Mouse (Mus musculus) c-Kit-positive CD71-positive TER-119-negative erythroid progenitor cells, embryonic 14.5 days (primary cell): ENCODE data around the gene Liph.
"Not testable (repeated sequence)": the region's sequence is repeated elsewhere in the genome, so short reads cannot be mapped to it uniquely, and the experiment has no call there.

Experiments
- DNase-seq: peaks from one replicate; pipeline ENCODE4 v3.0.0-alpha.2; 2013; ENCODE audit warnings: low read depth

Liph gene

GRCm38 (mm10) chr16:21995304-21995703, at the start of gene Liph:
TSS of gene Liph (minus strand) at chr16:21995663.
- no peak for DNase-seq

DNA sequence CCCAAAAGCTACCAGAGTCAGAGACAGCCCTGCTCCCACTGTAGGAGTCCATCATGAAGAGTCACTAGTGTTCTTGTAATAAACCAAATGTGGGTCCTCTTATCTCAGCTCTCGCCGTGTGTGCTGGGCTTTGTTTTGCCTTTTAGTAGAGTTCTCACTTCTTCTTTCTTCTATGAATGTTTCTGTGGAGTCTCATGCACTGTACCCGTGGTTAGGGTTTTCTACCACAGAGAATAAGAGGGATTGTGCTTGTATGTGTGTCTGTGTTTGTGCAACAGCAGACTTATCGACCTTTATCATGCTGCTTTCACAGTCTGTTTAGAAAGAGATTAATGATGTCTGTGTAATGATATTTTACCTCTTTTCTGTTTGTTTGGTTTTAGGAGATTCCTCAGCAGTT, 48.4 kb upstream of the Liph start:
- DNase-seq: no peak

GRCm38 (mm10) chr16:22039978-22040377, 44.5 kb upstream of the Liph start:
- no peak for DNase-seq

GRCm38 (mm10) chr16:22038554-22038953, 43.1 kb upstream of the Liph start:
- DNase-seq: no peak

- no peak for DNase-seq
Observed at GRCm38 (mm10) chr16:22027474-22027873, 32.0 kb upstream of the Liph start.

- DNase-seq: no peak
Observed at GRCm38 (mm10) chr16:22022122-22022521, 26.7 kb upstream of the Liph start.

DNA sequence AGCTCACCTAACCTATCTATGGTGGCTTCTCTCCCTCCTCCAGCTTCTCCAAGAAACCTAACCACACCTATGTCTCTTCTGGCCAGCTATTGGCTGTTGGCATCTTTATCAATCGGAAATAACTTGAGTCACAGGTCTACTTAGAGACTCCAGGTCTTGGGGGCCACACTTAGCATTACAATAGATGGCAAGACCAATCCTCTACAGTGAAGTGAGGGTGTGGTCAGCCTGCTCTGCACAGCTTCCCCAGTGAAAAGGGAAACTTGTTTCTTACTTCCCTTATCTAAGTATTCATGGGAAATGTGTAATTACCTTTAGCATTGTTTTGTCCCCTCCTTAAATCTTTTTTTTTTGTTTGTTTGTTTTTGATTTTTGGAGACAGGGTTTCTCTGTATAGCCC, 20.1 kb upstream of the Liph start:
- DNase-seq: no peak

DNA sequence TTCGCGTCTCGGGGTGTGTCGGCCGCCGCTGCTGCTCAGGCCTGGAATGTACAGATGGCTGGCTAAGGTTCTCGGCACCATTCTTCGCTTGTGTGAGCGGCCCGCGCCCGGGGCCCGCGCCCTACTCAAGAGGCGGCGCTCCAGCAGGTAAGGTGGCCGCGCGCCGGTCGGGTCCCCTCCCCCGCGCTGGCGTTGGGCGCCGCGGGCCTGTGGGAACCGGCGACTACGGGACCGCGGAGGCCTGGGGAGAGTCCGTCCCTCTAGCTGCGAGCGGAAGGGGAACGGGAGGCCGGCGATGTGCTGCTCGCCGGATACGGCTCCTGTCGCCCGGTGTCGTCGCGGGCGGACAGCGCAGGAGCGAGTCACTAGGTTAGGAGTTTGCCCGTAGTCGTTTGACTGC, 14.1 kb upstream of the Liph start:
- no peak for DNase-seq

DNA sequence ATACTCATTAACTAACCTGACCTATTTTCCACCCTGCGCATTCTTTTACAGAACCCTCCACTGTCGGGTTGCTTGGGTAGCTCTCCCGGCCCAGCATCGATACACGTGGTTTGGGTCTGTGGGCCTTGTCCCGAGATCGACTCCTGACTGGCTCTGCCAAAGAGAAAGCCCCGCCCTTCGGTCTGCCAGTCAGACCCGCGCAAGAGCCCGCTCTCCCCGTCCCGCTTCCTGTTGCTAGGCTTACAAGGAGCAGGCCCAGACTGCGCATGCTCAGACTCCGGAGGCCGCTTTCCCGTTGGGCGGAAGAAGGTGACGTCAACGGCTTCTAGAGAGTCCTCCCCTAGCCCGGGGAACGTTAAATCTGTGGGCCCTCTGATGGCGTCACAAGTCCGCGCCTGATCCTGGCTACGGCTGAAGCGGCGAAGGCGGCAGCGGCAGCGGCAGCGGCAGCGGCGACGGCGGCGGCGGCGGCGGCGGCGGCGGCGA, 13.7 kb upstream of the Liph start, which contains the start of gene Senp2:
Senp2 (plus strand) TSS at position 386 of the 486 bp plus-strand sequence.
- peak; percentile 100 for DNase-seq

- no peak for DNase-seq
Observed at GRCm38 (mm10) chr16:22001606-22002005, 6.1 kb upstream of the Liph start.

GRCm38 (mm10) chr16:22001172-22001571, 5.7 kb upstream of the Liph start:
- DNase-seq: no peak

DNA sequence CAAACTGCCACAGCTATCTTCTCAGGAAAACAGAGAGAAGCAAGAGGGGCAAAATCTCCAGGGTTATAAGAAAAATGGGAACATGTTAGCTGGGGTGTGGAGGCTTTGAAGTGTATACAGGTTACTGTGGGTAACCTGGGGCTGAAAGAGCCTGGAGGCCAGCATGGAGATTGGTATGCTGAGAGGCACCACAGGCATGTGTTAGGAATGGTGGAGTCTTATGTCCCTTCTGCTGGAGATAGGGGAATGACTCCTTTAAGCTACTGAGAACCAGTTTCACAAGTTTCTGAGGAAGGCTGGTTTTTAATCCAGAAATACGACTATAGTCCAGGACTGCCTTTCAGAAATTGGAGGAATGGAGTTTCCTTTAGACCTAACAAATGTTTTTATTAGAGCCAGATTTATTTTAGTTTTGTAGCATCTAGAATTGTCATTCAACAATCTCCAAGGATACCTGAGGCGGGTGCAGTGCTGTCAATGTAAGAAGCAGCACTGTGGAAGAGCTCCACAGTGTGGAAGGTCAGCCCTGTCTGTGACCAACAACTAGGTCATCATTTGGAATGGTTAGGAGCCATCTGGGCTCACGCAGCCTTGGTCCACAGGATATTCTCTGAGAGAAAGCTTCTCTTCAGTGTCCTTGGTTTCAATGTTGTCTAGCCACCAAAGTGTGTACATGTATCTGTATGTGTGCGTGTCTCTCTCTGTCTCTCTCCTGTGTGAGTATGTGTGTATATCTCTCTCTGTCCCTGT, 4.7 kb upstream of the Liph start:
- no peak for DNase-seq

DNA sequence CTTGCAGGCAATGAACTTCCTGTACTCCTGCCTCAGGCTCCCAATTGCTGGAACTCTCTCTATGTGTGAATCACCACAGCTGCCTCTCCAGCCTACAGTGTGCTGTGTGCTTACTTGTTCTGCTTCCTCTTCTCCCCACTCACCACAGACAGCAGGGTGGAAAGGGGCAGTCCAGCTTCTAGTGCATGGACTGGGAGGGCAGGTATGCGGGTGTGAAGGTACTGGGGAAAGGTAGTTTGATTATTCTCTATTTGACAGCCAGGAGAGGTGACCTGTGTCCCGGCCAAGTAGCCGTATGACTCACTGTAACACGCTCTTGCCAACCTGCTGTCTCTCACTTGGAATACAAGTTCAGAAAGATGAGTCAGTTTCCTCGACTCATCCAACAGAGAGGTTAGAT, 2.6 kb upstream of the Liph start:
- DNase-seq: no peak

DNA sequence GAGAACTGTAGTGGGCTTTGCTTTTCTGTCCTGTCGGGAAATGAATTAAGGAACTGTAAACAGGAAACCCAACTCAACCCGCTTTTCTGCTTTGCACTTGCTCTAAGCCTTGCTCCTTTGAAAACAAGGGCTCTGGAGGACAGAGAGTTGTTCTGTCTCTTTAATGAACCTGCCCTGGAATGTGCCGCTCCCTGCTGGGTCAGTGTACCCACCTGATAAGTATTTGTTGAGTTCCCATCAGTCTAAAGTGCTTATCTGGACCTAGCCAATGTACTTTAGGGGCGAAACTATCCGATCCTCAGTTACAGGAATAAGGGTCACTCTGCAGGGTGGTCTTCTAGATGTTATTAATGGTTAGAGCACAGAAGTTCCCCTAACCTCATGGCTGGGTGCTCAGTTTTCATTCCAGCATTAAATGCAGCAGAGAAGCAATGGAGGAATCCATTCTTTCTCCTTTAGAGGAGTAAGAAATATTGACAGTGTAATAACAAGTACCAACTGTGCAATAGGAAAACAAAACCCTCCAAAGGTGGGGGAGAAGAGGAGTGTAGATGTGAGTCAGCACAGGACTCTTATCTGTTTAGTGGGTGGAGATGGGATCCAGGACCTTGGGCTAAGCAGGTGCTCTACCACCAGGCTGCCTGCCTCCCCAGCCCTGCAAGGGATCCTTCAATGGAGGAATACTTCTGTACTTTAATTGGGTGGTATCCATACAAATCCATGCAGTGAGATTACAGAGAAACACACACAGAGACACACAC, 1.6 kb upstream of the Liph start:
- no peak for DNase-seq

GRCm38 (mm10) chr16:21996402-21996801, 939 bp upstream of the Liph start:
- DNase-seq: no peak

DNA sequence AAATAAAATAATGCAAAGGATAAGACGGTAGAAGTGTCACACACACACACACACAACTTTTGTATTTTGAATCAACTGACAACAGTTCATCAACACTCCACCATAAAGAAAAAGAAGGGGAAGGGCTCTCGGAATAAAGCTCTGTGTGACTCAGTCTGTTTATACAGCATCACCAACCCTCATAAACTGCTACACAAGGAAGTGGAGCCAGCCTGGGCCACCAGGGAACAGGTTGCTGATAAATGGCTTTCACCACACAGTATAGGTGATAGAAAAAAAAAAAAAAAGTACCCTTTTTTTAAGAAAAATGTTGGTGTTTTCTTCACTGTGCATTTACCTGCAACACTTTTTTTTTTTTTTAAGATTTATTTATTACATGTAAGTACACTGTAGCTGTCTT, 3.7 kb downstream of the Liph start:
- no peak for DNase-seq

- not testable (repeated sequence) for DNase-seq
Observed at GRCm38 (mm10) chr16:21990893-21991292, 4.6 kb downstream of the Liph start.

GRCm38 (mm10) chr16:21987956-21988355, 7.5 kb downstream of the Liph start:
- DNase-seq: no peak

DNA sequence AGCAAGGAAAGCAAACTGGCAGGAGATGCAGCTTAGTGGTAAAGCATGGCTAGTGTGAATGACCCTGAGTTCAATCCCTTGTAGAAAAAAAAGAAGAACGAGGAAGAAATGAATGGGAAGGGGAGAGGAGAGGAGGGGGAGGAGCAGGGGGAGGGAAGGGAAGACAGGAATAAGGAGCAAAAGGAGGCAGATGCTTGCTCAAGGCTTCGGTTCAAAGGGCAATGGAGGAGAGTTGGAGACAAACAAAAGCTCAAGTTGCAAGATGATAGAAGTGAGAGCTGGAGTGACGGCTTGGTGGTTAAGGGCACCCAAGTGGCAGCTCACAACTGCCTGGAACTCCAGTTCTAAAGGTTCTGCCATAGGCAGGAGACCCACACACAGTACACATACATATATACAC, 9.3 kb downstream of the Liph start:
- DNase-seq: no peak

- DNase-seq: no peak
Observed at GRCm38 (mm10) chr16:21984091-21984490, 11.4 kb downstream of the Liph start.

- no peak for DNase-seq
Observed at GRCm38 (mm10) chr16:21983581-21983980, 11.9 kb downstream of the Liph start.

DNA sequence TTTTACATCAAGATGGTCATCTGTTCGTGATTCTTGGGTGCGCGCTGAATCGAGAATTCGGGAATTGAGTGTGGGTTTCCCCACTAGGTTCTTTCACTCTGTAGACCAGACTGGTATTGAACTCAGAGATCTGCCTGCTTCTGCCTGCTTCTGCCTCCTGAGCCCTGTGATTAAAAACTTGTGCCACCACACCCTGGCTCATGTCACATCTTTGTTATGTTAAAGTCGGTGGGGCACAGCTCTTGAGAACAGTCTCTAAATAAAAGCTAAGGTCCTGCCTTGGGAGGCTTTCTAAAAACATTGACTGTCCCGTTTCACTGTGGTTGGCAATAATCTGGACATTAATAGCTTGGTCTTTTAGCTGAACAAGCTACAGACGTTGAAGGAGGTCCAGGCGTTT, 12.3 kb downstream of the Liph start:
- no peak for DNase-seq

GRCm38 (mm10) chr16:21977347-21977746, 18.1 kb downstream of the Liph start:
- no peak for DNase-seq
